Mouse (Mus musculus): ENCODE data around the gene Etnk2. TPM values are rescaled to one million over a fixed set of nuclear protein-coding genes. Genes with fewer than 3 reads are reported as not detected.

The Etnk2 gene
- polyA plus RNA-seq, 1 experiment from 2014 or later, result 0.12 TPM

DNA sequence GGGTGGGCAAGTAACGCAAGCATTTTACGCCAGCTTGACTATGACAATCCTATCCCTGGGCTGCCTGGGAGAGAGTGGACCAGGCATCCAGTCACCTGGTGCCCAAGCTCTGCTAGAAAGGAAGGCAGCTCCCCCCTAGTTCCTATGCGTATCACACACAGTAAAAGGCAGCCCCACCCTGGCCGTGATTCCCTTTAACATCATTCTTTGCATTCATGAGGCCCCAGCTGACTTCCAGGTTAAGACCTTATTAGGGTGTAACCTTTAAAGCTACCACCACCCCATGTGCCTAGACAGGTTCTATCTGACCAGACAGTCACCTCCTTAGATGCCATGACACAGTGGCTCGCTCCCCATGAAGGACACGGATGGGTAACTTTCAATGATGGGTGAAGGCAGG, 52.1 kb downstream of the Etnk2 start:
- no peak for DNase-seq (ENCODE audit: low spot score)

GRCm38 (mm10) chr1:133416472-133416871, 53.1 kb downstream of the Etnk2 start:
- DNase-seq (ENCODE audit: low spot score), result no peak

- DNase-seq (ENCODE audit: low spot score), result no peak
Measured at GRCm38 (mm10) chr1:133417113-133417512, 53.7 kb downstream of the Etnk2 start.

DNA sequence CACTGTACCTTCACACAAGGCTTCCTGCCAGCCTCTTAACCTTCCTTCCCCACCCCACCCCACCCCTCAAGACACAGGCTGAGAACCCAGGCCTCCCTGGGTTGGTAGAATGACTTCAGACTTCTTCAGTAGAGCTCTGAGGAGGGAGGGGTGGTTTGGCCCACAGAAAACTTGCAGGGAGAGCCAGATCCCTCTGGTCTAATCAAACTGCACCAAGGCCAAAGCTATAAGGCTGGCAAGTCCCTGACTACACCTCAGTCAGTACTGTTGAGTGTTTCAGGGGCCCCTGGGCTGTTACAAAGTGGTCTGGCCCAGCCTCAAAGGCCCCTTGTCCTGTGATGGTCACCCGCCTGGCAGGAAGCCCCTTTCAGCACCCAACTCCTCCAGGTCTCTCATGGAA, 54.2 kb downstream of the Etnk2 start:
- peak; percentile 33 for DNase-seq (ENCODE audit: low spot score)

DNA sequence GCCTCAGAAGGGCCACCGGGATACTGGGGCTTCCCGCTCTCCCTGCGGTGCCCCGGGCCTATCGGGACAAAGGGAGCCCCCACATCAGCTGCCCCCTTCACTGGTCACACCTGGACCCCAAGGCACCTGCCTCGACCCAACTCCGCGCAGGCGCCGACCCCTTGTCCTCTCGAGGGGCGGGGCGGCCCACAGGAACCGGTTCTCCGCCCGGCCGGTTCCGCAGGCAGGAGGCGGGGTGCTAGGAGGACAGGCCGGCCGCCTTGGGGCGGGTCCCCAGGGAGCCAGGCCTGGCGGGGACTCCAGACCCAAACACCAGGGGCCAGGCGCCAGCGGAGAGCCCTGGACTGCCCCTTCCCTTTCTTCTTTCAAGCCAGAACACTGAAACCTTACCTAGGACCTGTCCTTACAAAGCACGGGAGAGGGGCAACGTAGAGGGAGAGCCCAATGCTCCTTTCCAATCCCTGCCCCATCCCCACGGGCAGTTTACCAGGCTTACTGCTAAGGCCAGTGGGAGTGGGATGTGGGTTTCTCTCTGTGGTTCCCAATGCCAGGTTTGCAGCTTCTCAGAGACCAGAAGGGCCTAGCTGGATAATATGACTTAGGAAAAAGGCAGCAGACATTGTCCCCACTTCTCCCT, 54.9 kb downstream of the Etnk2 start:
- DNase-seq (ENCODE audit: low spot score), result no peak

- DNase-seq (ENCODE audit: low spot score), result no peak
Measured at GRCm38 (mm10) chr1:133419178-133419834, 55.9 kb downstream of the Etnk2 start.

DNA sequence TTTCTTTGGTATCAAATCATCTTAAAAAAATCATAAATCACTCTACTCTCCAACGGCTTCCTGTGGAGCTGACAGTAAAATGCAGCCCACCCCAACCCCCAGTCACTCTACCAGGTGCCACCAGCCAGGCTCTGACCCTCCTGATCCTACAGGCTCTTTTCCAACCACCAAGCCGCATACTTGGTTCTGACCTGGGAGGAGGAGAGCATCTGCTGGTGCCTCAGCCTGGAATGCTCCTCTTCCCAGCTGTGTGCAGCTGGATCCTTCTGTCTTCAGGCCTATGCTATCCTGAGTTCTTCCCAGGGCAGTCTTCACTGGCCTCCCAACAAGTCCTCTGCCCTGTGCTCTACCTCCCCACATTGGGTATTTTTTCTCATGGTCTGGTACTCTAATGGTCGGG, 57.1 kb downstream of the Etnk2 start:
- no peak for DNase-seq (ENCODE audit: low spot score)

DNA sequence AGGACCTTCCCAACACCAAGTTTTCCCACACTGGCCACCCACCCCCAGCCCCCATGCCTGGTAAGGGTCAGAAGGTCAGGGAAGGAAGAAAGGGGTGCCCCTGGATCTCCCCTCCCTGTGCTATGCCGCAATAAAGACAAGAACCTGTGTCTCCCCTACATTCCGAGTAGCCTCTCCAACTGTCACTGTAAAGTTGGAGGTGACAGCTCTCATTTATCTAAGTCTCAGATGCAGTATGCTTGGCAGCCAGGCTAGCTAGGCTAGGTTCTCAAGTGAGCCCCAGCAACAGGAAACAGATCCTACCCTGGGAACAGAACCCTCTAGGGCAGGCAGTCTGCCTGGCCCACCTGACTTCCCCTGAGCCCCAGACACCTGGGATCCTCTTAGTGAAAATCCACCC, 57.7 kb downstream of the Etnk2 start:
- peak; percentile 34 for DNase-seq (ENCODE audit: low spot score)

DNA sequence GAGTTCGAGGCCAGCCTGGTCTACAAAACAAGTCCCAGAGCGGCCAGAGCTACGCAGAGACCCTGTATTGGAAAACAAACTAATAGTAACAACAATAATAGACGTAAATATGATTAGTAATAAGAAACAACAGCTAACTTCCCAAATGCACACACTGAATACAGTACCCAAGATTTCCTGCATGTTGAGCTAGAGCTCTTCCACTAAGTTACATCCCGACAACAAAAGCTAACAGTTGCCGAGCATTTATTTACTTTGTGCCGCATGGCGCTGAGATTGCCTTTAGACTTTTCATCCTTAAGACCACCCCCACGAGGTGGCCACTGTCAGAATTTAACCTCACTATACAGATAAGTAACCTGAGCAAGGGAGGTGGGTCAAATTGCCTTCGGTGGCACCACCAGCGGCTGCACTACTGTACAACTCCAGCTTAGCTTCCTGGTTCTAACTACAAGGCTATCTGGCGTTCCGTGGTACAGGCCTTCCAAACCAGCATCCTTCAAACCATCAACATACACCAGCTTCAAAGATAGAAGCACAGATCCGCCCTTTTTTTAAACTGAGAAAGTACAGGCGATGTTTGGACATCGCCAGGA, 58.7 kb downstream of the Etnk2 start:
- DNase-seq (ENCODE audit: low spot score), result no peak

GRCm38 (mm10) chr1:133422615-133423161, 59.3 kb downstream of the Etnk2 start:
- DNase-seq (ENCODE audit: low spot score), result no peak

GRCm38 (mm10) chr1:133423166-133423542, 59.8 kb downstream of the Etnk2 start:
- DNase-seq (ENCODE audit: low spot score), result no peak

- DNase-seq (ENCODE audit: low spot score), result peak; percentile 47
Measured at GRCm38 (mm10) chr1:133423543-133424480, 60.4 kb downstream of the Etnk2 start, which contains the start of gene Sox13. Sox13 (minus strand) TSS chr1:133424377.

DNA sequence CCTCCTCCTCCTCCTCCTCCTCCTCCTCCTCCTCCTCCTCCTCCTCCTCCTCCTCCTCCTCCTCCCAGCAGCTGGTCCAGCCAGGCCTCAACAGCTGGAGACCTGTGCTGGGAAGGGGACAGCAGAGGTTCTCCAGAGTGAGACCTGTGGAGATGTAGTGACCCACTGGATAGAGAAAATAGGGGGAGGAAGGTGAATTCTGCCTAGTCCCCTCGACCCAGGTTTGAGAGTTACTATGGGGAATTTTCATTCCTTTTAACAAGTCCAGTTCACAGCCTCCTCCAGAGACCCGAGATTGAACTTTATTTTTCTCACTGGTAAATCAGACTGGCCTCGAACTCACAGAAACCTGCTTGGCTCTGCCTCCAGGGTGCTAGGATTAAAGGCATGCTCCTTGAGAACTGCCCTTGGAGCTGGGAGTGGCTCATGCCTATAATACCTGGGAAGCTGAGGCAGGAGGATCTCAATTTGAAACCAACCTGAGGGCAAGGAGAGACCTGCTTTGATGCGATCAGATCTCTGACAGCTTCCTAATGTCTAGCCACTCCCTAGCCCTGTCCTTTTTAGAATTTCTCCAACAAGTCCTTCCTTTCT, 61.3 kb downstream of the Etnk2 start:
- no peak for DNase-seq (ENCODE audit: low spot score)

Other genes with a start within 250 kb of the Etnk2 start
- gene Ppp1r15b, start 232.4 kb upstream of the Etnk2 start, polyA plus RNA-seq (2015; fragmentation: Nextera tagmentation; extraction: Ambion mirVana), result 32.4 and 34.2 TPM in 2 replicates
- gene Plekha6, start 199.4 kb upstream of the Etnk2 start, polyA plus RNA-seq (2015; fragmentation: Nextera tagmentation; extraction: Ambion mirVana), result 0.28 and 0.44 TPM in 2 replicates
- gene Golt1a, start 53.8 kb upstream of the Etnk2 start, polyA plus RNA-seq (2015; fragmentation: Nextera tagmentation; extraction: Ambion mirVana), result not detected in 2 replicates
- 0.39 TPM in 1 of 2 replicates, not detected in the other for gene Kiss1, start 41.7 kb upstream of the Etnk2 start, polyA plus RNA-seq (2015; fragmentation: Nextera tagmentation; extraction: Ambion mirVana)
- 0.59 and 0.91 TPM in 2 replicates for gene Ren1, start 13.1 kb upstream of the Etnk2 start, polyA plus RNA-seq (2015; fragmentation: Nextera tagmentation; extraction: Ambion mirVana)
- gene Sox13, start 60.8 kb downstream of the Etnk2 start, polyA plus RNA-seq (2015; fragmentation: Nextera tagmentation; extraction: Ambion mirVana), result 14.6 and 15.2 TPM in 2 replicates
- 1,024 and 1,029 TPM in 2 replicates for gene Snrpe, start 246.7 kb downstream of the Etnk2 start, polyA plus RNA-seq (2015; fragmentation: Nextera tagmentation; extraction: Ambion mirVana)